Mouse (Mus musculus) heart, postnatal 0 days (tissue): Measurements from ENCODE around the gene Atp6v1g2. TPM values are rescaled to one million over a fixed set of nuclear protein-coding genes. Genes with fewer than 3 reads are reported as not detected.

Experiments used
- ATAC-seq: fragments of 200-750 bp; cut with Nextera tagmentation; 2 replicates; pipeline ENCODE4 v1.8.0; 2017; ENCODE audit warnings: low read depth, moderate number of reproducible peaks, moderate library complexity; ENCODE audit not compliant: insufficient read depth
- DNase-seq: peaks from one replicate; pipeline ENCODE4 v3.0.0-alpha.2; 2016; ENCODE audit warnings: low spot score
- H3K27ac ChIP-seq: fragments of 300-500 bp; sonication (generic); 2 replicates; pipeline ENCODE4 v1.5.1; 2014; ENCODE audit warnings: low read depth, mild to moderate bottlenecking
- H3K27me3 ChIP-seq: fragments of 300-500 bp; sonication (generic); 2 replicates; pipeline ENCODE4 v1.6.1; 2014; ENCODE audit warnings: low read length, mixed read lengths; ENCODE audit not compliant: control insufficient read depth, insufficient read depth
- H3K36me3 ChIP-seq: fragments of 300-500 bp; sonication (generic); replicated peaks from 2 replicates; pipeline ENCODE4 v1.6.1; 2014; ENCODE audit warnings: low read length, mixed read lengths; ENCODE audit not compliant: control insufficient read depth, insufficient read depth
- H3K4me1 ChIP-seq: fragments of 300-500 bp; sonication (generic); 2 replicates; pipeline ENCODE4 v1.6.1; 2014; ENCODE audit warnings: antibody characterized with exemption; ENCODE audit not compliant: control insufficient read depth, insufficient read depth
- H3K4me2 ChIP-seq: fragments of 300-500 bp; sonication (generic); 2 replicates; pipeline ENCODE4 v1.6.1; 2014; ENCODE audit warnings: low read depth, mild to moderate bottlenecking, low read length, moderate library complexity
- H3K4me3 ChIP-seq: fragments of 300-500 bp; sonication (generic); 2 replicates; pipeline ENCODE4 v1.5.1; 2014; ENCODE audit warnings: low read depth, low read length
- H3K9ac ChIP-seq: fragments of 300-500 bp; sonication (generic); replicated peaks from 2 replicates; pipeline ENCODE4 v1.6.1; 2014; ENCODE audit warnings: low read depth, low read length, mixed read lengths
- H3K9me3 ChIP-seq: fragments of 300-500 bp; sonication (generic); replicated peaks from 2 replicates; pipeline ENCODE4 v1.6.1; 2016; ENCODE audit warnings: low read length; ENCODE audit not compliant: control insufficient read depth
- CTCF ChIP-seq: IDR thresholded peaks from 2 replicates; pipeline ENCODE4 v1.5.1; 2016; ENCODE audit warnings: antibody characterized with exemption, control low read depth, low read depth
- EP300 ChIP-seq: IDR thresholded peaks from 2 replicates; pipeline ENCODE4 v1.6.1; 2016; ENCODE audit warnings: antibody characterized with exemption, low read depth
- WGBS: fragments of 180-500 bp; shearing (Covaris S2); extraction: QIAGEN DNeasy Blood & Tissue Kit; methylation state at CpG from one replicate; pipeline ENCODE4 v1.1.7; 2014; 5-methylcytosine and 5-hydroxymethylcytosine counted together
- polyA plus RNA-seq: library from polyadenylated mRNA; unstranded; fragments of >200 nt; fragmentation: Nextera tagmentation; extraction: Ambion mirVana; gene quantifications from 2 replicates; pipeline ENCODE4 v1.2.1, GENCODE M21; 2015
- total RNA-seq: library from RNA; depleted of rRNA; stranded (reverse); fragments of >200 nt; gene quantifications from 2 replicates; pipeline ENCODE4 v1.2.3, GENCODE M21; 2014; ENCODE audit warnings: low replicate concordance

Atp6v1g2 gene
- total and polyA plus RNA-seq, 2 experiments from 2014 or later, result 3.7 to 10.7 TPM

- peaks cover 24% of the 10 kb centered on the region for H3K4me1 ChIP-seq
- H3K27me3 ChIP-seq, result no peaks in the 10 kb centered on the region
- H3K9ac ChIP-seq, result no peak overlapping the region
- H3K27ac ChIP-seq, result peak overlapping the region; percentile 100
- H3K9me3 ChIP-seq, result no peaks in the 10 kb centered on the region
- WGBS, result 79% methylated on average over 5 of the region's 5 CpGs
- H3K4me3 ChIP-seq, result no peak overlapping the region
- TF ChIP-seq EP300, result no peak
- TF ChIP-seq CTCF, result no peak
- DNase-seq (no peak), ATAC-seq (no peak)
- H3K4me2 ChIP-seq, result no peak overlapping the region
- H3K36me3 ChIP-seq, result peaks cover 16% of the 10 kb centered on the region
Observed at GRCm38 (mm10) chr17:35239700-35240099, 6.2 kb downstream of the Atp6v1g2 start.

- Histone ChIP-seq H3K9ac (peak overlapping the region; percentile 17; the same call in 1 of the 2 replicates), H3K27ac (peak overlapping the region; percentile 100), H3K36me3 (peaks cover 25% of the 10 kb centered on the region), H3K27me3 (no peaks in the 10 kb centered on the region), H3K9me3 (no peaks in the 10 kb centered on the region), H3K4me1 (peaks cover 24% of the 10 kb centered on the region), H3K4me2 (peak overlapping the region; percentile 77), H3K4me3 (peak overlapping the region; percentile 90)
- no peak for TF ChIP-seq CTCF
- TF ChIP-seq EP300, result no peak
- WGBS, result 33% methylated on average over 12 of the region's 12 CpGs
- 0 out of 2 replicates have a peak, but pooled peaks have one; percentile 0 for ATAC-seq
- no peak for DNase-seq
Observed at GRCm38 (mm10) chr17:35240384-35241304, 7.2 kb downstream of the Atp6v1g2 start.

- no peaks in the 10 kb centered on the region for H3K9me3 ChIP-seq
- H3K36me3 ChIP-seq, result peaks cover 33% of the 10 kb centered on the region
- ATAC-seq (peak; percentile 87), DNase-seq (peak; percentile 98)
- H3K27ac ChIP-seq, result peak within 1 kb of the TSS; percentile 100
- peak within 1 kb of the TSS; percentile 98 for H3K9ac ChIP-seq
- H3K27me3 ChIP-seq, result no peaks in the 10 kb centered on the region
- WGBS, result under 1% methylated on average over 65 of the region's 69 CpGs
- H3K4me3 ChIP-seq, result peak within 1 kb of the TSS; percentile 90
- H3K4me1 ChIP-seq, result peaks cover 24% of the 10 kb centered on the region
- H3K4me2 ChIP-seq, result peak within 1 kb of the TSS; percentile 77
- TF ChIP-seq EP300 (peak; percentile 96; the same call in 1 of the 2 replicates), CTCF (no peak)
Observed at GRCm38 (mm10) chr17:35241305-35242014, 8.0 kb downstream of the Atp6v1g2 start, which contains the start of gene Ddx39b. Gene Ddx39b, plus strand, starts transcription at chr17:35241746.

GRCm38 (mm10) chr17:35242015-35242941, 8.8 kb downstream of the Atp6v1g2 start:
- H3K4me1 ChIP-seq, result peaks cover 24% of the 10 kb centered on the region

GRCm38 (mm10) chr17:35243086-35243485, 9.6 kb downstream of the Atp6v1g2 start:
- H3K9me3 ChIP-seq, result no peaks in the 10 kb centered on the region
- no peak for ATAC-seq
- no peaks in the 10 kb centered on the region for H3K27me3 ChIP-seq
- peak overlapping the region; percentile 98 for H3K9ac ChIP-seq
- peak overlapping the region; percentile 77 for H3K4me2 ChIP-seq
- TF ChIP-seq CTCF, result 0 out of 2 replicates have a peak, but pooled peaks have one; percentile 7
- TF ChIP-seq EP300, result no peak
- H3K4me1 ChIP-seq, result peaks cover 24% of the 10 kb centered on the region
- DNase-seq, result no peak
- H3K36me3 ChIP-seq, result peaks cover 50% of the 10 kb centered on the region
- 4% methylated on average over 16 of the region's 16 CpGs for WGBS
- peak overlapping the region; percentile 100 for H3K27ac ChIP-seq
- peak overlapping the region; percentile 90 for H3K4me3 ChIP-seq

More at GRCm38 (mm10) chr17:35242015-35242941, 8.8 kb downstream of the Atp6v1g2 start:
- Histone ChIP-seq H3K27ac (peak overlapping the region; percentile 100), H3K4me2 (peak overlapping the region; percentile 77), H3K9me3 (no peaks in the 10 kb centered on the region), H3K27me3 (no peaks in the 10 kb centered on the region), H3K36me3 (peaks cover 42% of the 10 kb centered on the region), H3K4me3 (peak overlapping the region; percentile 90), H3K9ac (peak overlapping the region; percentile 98)
- ATAC-seq, result peak; percentile 43
- TF ChIP-seq CTCF (no peak), EP300 (no peak; the same call in 1 of the 2 replicates)
- under 1% methylated on average over 55 of the region's 55 CpGs for WGBS
- DNase-seq, result peak; percentile 76
